Mouse (Mus musculus) natural killer cell, adult 2 months (primary cell): Measurements from ENCODE around the gene Hlcs.
A peak's percentile ranks its signal among the peaks of the same experiment; 100 is the strongest.

Experiments
- DNase-seq, 2 experiments: peaks; one replicate each; pipeline ENCODE4 v3.0.0; 2022; ENCODE audit warnings: low spot score in 2 of 2

Hlcs gene

DNA sequence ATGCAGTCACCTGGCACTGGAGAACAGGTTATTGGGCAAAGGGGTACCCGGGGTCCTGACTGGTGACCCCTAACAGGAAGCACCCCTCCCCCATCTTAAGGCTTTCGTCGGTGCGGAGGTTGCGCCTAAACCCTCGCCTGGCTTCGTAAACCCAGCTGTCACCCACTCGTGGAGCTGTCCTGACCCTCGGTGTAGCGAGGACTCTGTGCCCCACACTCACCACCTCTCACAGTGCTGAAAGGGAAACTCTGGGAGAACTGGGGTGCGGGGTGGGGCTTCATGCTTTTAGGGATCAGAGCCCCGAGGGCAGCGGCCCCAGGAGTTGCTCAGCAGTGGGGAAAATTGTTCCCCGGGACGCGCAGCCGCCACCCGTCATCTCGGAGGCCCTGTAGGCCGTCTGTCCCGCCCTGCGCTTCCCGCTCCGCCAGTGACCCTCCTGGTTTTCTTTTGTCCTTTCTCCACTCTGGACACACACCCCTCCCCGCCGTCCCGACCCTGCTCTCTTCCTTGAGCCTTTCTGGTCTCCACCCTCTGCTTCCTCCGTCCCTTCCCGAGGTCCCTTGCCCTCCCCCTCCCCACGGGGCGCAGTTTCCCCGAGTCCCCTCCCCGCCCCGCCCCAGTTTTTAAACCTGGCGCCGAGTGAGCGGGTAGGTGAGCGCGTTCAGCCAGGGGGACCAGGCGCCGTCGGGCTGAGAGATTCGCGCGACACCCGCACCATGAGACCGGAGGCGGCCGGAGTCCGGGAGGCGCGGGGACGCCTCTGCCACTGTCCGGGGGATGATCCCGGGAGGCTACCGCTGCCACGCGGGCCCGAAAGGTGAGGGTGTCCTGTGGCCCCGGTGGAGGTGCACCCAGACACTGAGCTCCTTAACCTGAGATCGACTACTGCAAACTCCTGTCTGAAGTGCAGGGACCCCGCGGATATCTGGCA lies 14.7 kb upstream of the Hlcs start, which contains the start of gene Ripply3:
Gene Ripply3 (plus strand): TSS at position 640 of the 931 bp plus-strand sequence.
- no peak for DNase-seq

- DNase-seq: no peak
These were observed 12.6 kb upstream of the Hlcs start for GRCm38 (mm10) chr16:94326008-94326407.

DNA sequence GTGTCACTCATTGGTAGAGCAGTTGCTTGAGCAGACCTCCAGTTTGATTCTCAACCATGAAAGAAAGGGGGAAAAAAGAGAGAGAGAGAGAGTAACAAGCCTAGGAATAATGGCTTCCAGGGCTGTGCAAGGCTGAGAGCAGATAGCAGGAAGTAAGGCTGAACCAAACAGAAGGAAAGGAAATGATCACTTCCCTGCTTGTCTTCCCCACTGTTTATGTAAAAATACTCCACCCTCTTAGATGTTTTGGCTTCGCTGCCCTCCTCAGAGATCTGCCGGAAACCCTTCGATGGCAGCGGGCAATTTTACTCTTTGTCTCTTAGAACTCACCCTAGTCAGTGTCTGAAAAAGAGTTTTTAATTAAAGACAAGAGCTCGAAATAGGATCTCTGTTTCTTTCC lies 10.3 kb upstream of the Hlcs start:
- no peak for DNase-seq

DNA sequence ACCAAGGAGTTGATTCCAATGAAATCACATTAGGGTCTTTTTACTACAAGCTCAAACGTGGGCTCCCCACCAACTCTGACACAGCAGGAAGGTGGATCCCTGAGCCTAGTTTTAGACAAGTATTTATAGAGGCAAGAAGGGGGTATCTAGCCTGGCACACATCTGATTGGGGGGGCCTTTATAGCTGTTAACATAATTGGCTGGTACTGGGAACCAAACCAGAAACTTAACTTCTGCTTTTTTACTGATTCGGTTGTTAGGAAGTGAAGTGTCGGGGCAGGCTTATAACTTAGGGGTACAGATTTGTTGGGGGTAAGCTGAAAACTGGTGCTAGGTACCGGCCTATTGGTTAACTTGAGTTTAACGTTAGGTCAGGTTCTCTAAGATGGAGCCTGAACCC lies 6.9 kb upstream of the Hlcs start:
- DNase-seq: no peak

GRCm38 (mm10) chr16:94317752-94318151 lies 4.4 kb upstream of the Hlcs start:
- DNase-seq: no peak

DNA sequence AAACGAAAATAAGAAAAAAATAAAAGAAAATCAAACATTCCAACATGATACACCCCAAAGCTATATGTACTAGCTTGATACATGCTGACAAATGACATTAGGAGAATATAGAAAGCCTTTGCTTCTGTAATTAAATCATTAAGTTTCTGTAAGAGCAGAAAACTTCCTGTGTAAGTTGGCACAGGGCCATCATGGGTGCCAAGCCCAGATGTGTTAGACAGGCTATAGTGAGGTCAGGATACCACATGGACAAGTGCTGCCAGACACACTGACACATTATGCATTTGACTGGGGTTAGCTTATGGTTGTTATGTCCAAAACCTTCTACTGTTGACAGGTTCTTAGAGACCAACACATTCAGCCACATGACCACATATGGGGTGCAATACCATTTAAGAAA lies 1.8 kb upstream of the Hlcs start:
- DNase-seq: peak; percentile 36 to 62

- DNase-seq: no peak
These were observed 1.3 kb upstream of the Hlcs start for GRCm38 (mm10) chr16:94314626-94315025.

GRCm38 (mm10) chr16:94312663-94313228 lies 625 bp downstream of the Hlcs start:
- peak; percentile 78 to 83 for DNase-seq

DNA sequence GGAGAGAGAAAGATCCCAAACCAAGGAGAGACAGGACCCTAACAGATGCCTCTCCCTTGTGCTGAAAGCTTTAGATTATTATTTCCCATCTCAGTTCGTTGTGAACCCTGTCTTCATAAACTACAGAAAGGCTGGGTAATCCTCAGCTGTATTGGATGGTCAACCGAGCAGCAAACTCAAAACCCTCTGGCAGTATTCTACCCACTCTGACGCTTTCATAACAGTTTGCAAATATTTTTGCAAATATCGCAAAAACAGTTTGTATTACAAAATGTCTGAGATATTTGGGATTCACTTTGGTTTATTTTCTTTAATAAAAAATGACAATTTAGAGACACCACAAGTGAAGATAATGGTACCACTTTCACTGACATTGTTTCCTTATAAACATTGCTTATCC lies 1.4 kb downstream of the Hlcs start:
- no peak for DNase-seq

GRCm38 (mm10) chr16:94311416-94311815 lies 2.0 kb downstream of the Hlcs start:
- no peak for DNase-seq

DNA sequence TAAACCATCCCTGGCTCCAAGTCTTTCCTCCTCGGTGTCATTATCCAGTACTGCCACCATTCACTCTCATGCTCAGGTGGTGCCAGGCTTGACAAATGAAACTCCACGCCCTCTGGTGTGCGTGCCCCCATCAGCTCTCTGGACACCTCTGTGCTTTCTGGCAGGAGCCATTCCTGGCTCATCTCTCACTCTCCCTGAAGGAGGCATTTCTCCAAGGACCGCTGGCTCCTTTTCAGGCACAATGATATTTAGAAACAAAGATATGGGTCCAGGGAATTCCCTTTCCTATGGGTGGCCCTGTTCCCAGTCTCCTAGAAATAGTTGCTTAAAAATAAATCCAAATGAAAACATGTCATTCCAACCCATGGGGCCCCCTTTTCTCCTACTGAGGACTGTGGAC lies 4.3 kb downstream of the Hlcs start:
- no peak for DNase-seq

GRCm38 (mm10) chr16:94307942-94308341 lies 5.4 kb downstream of the Hlcs start:
- no peak for DNase-seq

DNA sequence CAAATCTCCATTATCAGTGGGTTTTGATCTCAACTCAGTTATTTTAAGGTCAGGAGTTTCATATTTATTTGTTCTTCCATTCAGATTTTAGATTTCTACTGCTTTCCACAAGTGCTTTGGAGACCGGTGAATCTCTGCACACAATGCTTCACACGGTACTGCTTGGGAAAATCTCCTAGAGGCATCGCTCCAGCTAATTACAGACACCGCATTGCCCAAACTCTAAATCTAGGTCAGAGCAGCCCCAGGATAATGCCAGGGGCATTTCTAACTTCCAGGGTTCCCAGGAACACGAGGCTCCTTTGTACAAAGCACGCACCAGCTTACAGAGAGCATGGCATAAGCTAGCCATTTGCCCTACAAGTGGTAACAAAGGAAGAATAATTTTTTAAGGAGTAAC lies 5.8 kb downstream of the Hlcs start:
- no peak for DNase-seq

GRCm38 (mm10) chr16:94303203-94303535 lies 10.2 kb downstream of the Hlcs start:
- DNase-seq: no peak

- no peak for DNase-seq
These were observed 10.8 kb downstream of the Hlcs start for GRCm38 (mm10) chr16:94302274-94303202.

GRCm38 (mm10) chr16:94301696-94302095 lies 11.7 kb downstream of the Hlcs start:
- DNase-seq: no peak

DNA sequence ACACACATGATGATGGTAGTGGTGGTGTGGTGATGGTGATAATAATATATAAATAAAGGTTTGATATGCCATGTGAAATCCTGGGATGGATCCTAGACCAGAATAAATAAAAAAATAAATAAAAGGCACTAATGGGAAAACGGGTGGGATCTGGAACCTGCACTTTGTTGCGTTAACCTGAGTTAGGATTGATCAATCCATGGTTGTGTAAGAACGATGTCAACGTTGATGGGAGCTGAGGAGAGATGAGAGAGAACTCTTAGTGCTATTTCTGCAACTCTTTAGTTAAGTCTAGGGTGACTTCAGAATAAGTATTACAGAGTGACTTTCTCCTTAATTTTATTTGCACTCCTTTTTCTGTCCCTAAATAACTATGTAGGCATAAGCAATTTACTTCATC lies 12.2 kb downstream of the Hlcs start:
- no peak for DNase-seq

DNA sequence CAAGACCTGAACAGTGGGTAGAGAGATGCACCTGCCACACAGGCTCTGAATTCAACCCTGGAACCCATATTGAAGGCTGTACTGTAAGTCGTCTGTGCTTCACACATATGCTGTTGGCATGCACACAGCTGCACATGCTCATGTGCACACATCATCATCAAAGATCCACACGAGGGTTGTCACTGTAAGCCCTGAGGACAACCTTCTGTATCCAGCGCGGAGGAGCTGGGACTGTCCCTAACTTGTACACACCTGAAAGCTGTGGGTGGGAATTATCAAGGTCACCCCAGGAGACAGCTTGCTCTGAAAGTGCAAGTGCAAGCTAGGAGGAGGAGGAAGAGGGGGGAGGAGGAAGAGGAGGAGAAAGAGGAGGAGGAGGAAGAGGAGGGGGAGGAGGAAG lies 14.2 kb downstream of the Hlcs start:
- DNase-seq: no peak

GRCm38 (mm10) chr16:94298081-94298480 lies 15.3 kb downstream of the Hlcs start:
- no peak for DNase-seq

DNA sequence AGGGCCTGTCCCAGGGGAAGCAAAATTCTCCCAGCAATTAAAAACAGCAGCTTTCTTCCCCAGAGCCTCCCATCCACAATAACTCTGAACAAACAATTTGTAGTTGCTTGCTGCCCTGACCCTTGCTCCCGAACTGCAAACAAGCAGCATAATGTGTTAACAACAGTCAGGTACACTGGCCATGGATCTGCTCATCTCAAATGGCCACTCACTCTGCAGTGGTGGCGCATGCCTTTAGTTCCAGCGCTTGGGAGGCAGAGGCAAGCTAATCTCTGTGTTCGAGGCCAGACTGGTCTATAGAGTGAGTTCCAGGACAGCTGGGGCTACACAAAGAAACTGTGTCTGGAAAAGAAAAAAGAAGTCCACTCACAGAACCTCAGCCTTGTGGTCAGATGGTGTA lies 22.2 kb downstream of the Hlcs start:
- DNase-seq: no peak

DNA sequence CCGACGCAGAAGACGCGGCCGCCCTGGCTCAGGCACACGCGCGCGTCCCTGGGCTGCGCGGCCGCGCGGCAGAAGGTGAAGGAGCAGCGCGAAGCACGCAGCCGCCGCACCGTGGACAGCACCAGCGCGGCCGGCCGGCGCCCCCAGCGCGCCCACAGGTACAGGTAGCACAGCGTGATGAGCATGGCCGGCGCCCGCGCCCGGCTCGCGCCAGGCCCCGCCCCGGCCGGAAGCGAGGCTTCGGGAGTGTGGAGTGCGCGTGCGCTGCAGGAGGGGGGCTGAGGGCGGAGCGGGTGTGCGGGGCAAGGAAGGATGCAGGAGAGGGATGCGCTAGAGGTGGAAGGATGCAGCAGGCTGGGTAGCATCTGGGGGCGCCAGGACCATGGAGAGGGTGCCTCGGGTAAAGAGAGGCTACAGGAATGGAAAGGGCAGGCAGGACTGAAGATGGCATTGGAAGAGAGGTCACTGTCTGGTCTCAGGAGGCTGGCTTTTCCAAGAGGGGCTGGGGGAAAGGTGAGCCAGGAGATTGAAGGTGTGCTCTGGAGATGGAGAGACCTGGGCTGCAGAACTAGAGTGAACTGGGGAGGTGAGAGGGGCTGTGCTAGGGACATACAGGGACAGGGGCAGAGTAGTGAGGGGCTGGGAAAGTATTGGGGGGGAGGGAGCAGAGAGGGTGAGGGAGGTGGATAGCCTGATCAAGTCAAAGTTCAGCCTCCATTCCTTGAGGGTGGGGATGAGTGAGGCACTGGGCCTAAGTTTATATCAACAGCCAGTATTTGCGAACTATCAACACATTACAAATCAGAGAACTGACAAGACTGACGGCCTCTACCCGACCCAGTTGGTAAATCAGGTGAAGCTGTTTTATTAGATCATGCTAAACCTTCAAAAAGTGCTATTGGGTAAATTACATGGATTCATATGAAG lies 23.0 kb downstream of the Hlcs start:
- peak; percentile 60 to 70 for DNase-seq
